In the genomic region with DNA sequence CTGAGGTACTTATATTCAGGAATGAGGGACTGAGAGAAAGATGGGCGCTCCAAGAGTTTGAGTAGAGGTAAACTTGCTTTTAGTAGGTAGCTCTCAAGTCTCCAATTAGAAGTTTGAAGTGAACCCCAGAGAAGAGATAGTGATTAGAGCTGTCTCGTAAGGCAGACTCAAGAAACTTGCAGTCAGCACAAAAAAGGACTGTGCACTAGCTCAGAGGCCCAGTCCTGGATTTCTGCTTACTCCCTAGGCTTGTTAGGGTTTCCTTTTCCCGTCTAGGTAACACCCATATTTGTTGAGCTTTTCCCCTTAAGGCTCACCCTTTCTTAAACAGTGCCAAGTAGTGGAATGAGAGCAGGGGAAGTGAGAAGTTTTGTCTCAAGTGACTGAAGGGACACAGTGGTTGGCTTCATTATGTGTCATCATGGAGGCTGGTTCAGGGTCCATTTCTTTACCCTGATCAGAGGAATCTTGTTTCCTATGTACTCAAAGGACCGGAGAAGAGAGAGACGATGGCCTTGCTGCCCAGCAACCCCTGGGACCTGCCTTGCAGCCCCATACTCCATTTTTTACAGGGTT, we compare ENCODE assay signal across 25 mouse cellular contexts. TPM values are rescaled to one million over a fixed set of nuclear protein-coding genes. Genes with fewer than 3 reads are reported as not detected.
DNase-seq lines count a peak whose midpoint lies in the region; ATAC-seq and TF ChIP-seq lines count a peak whose summit lies in the region.
"Had no signal": no experiment of that assay in that cellular context is flagged by ENCODE, and none has a peak within 500 bp of the region (broad histone marks: within the 10 kb centered on the region; RNA-seq: fewer than 3 reads in every experiment).

No protein-coding gene starts in this region.

- TF ChIP-seq EP300 in stomach, postnatal 0 days (optimal IDR thresholded peaks at IDR 0.05), result no peak

- 0 out of 2 replicates have a peak overlapping the region, but pooled peaks have one; percentile 32 for H3K27ac ChIP-seq in gastrocnemius, adult 2 months
- H3K27ac ChIP-seq in bone marrow macrophage, adult 2 months (ENCODE audit: insufficient read depth, low read depth, low read length), result peak overlapping the region; percentile 16; the same call in 1 of the 2 replicates
- peak overlapping the region; percentile 35; the same call in 1 of the 2 replicates for H3K27ac ChIP-seq in limb, embryonic 12.5 days
- 0 out of 2 replicates have a peak overlapping the region, but pooled peaks have one; percentile 2 for H3K27ac ChIP-seq in stomach, postnatal 0 days (replicated peaks)
- H3K27ac ChIP-seq: embryonic facial prominence, embryonic 12.5 days; forebrain, embryonic 10.5 days; forebrain, embryonic 15.5 days; layer of hippocampus, adult 2 months; liver, embryonic 15.5 days; neural tube, embryonic 12.5 days had no signal

- no peak overlapping the region for H3K4me3 ChIP-seq in gastrocnemius, adult 2 months
- H3K4me3 ChIP-seq in bone marrow macrophage, adult 2 months (ENCODE audit: insufficient read depth, low read length), result no peak overlapping the region
- H3K4me3 ChIP-seq in limb, embryonic 12.5 days (replicated peaks), result no peak overlapping the region
- no peak overlapping the region for H3K4me3 ChIP-seq in stomach, postnatal 0 days (ENCODE audit: low read depth, low read length)
- H3K4me3 ChIP-seq: embryonic facial prominence, embryonic 12.5 days; forebrain, embryonic 10.5 days; forebrain, embryonic 15.5 days; layer of hippocampus, adult 2 months; liver, embryonic 15.5 days; myocyte; neural tube, embryonic 12.5 days had no signal

- TF ChIP-seq CTCF in gastrocnemius, adult 2 months (IDR thresholded peaks at IDR 0.05), result no peak
- no peak for TF ChIP-seq CTCF in bone marrow macrophage, adult 2 months (IDR thresholded peaks at IDR 0.05; ENCODE audit: low read depth, low read length)
- TF ChIP-seq CTCF in stomach, postnatal 0 days (IDR thresholded peaks at IDR 0.05; ENCODE audit: low read depth), result no peak

- TF ChIP-seq POLR2A in bone marrow macrophage, adult 2 months (IDR thresholded peaks at IDR 0.05; ENCODE audit: borderline replicate concordance, low read depth, low read length), result no peak

- no peak for ATAC-seq in limb, embryonic 12.5 days (ENCODE audit: insufficient number of reproducible peaks, insufficient read depth, low FRiP score, low TSS enrichment, low read depth)
- no peak for ATAC-seq in stomach, postnatal 0 days (ENCODE audit: low FRiP score, low TSS enrichment)
- ATAC-seq: forebrain, embryonic 15.5 days; hindbrain, embryonic 16.5 days; intestine, postnatal 0 days had no signal

- DNase-seq in gastrocnemius, adult 2 months, result no peak
- no peak for DNase-seq in gastrocnemius, adult 8-10 months (ENCODE audit: low spot score in 2 of 2)
- DNase-seq in stomach, postnatal 0 days (ENCODE audit: low spot score), result no peak
- no peak for DNase-seq in adrenal gland, adult 18-20 months (ENCODE audit: low spot score in 2 of 2)
- DNase-seq in kidney, adult 8-10 months, result no peak
- DNase-seq: adrenal gland, postnatal 25 days; cerebellum, adult 9-10 months; cerebellum, postnatal 36 days; kidney, postnatal 25 days; liver; lung, embryonic 14.5 days; lung, postnatal 14 days; thymus, postnatal 14 days had no signal

- H3K27me3 ChIP-seq in limb, embryonic 12.5 days, result no peaks in the 10 kb centered on the region
- H3K27me3 ChIP-seq in stomach, postnatal 0 days (ENCODE audit: control insufficient read depth, insufficient read depth, low read length), result no peaks in the 10 kb centered on the region
- H3K27me3 ChIP-seq: embryonic facial prominence, embryonic 12.5 days; forebrain, embryonic 15.5 days; liver, embryonic 15.5 days; neural tube, embryonic 12.5 days had no signal

- H3K9me3 ChIP-seq in limb, embryonic 12.5 days, result no peaks in the 10 kb centered on the region
- H3K9me3 ChIP-seq in stomach, postnatal 0 days (ENCODE audit: control insufficient read depth, low read length), result no peaks in the 10 kb centered on the region
- H3K9me3 ChIP-seq: embryonic facial prominence, embryonic 12.5 days; forebrain, embryonic 15.5 days; liver, embryonic 15.5 days; neural tube, embryonic 12.5 days had no signal

- H3K9ac ChIP-seq in limb, embryonic 12.5 days (replicated peaks), result no peak overlapping the region
- H3K9ac ChIP-seq in stomach, postnatal 0 days (ENCODE audit: low read length), result no peak overlapping the region
- H3K9ac ChIP-seq: embryonic facial prominence, embryonic 12.5 days; forebrain, embryonic 15.5 days; liver, embryonic 15.5 days; lung, embryonic 14.5 days; neural tube, embryonic 12.5 days had no signal

- no peak overlapping the region for H3K4me2 ChIP-seq in limb, embryonic 12.5 days
- H3K4me2 ChIP-seq in stomach, postnatal 0 days (replicated peaks; ENCODE audit: low read depth), result no peak overlapping the region
- H3K4me2 ChIP-seq: embryonic facial prominence, embryonic 12.5 days; forebrain, embryonic 15.5 days; liver, embryonic 15.5 days; lung, embryonic 14.5 days; midbrain, embryonic 11.5 days; neural tube, embryonic 12.5 days had no signal

- intact Hi-C loops in gastrocnemius, adult 2 months (cut with DNase I), result no loop called here

- H3K36me3 ChIP-seq in limb, embryonic 12.5 days, result peaks cover 6% of the 10 kb centered on the region; the same call in 1 of the 2 replicates
- H3K36me3 ChIP-seq in stomach, postnatal 0 days (ENCODE audit: control insufficient read depth, insufficient read depth, low read length), result no peaks in the 10 kb centered on the region
- H3K36me3 ChIP-seq: forebrain, embryonic 15.5 days; neural tube, embryonic 12.5 days had no signal

- 53% methylated on average over 5 of the region's 5 CpGs for WGBS in limb, embryonic 12.5 days
- WGBS in stomach, postnatal 0 days, result 82% methylated on average over 5 of the region's 5 CpGs

- H3K4me1 ChIP-seq in bone marrow macrophage, adult 2 months (ENCODE audit: control insufficient read depth, insufficient read depth, low read length), result peaks cover 24% of the 10 kb centered on the region
- H3K4me1 ChIP-seq in limb, embryonic 12.5 days (replicated peaks), result peaks cover 26% of the 10 kb centered on the region
- H3K4me1 ChIP-seq in stomach, postnatal 0 days (replicated peaks; ENCODE audit: control insufficient read depth, insufficient read depth), result no peaks in the 10 kb centered on the region
- H3K4me1 ChIP-seq: forebrain, embryonic 15.5 days had no signal

RNA-seq across cellular contexts. Expression of gene Tbl1xr1, which starts 49.9 kb away (rescaled TPM):
- 10 to 100 TPM; 53.6 to 66.5 TPM for total RNA-seq in gastrocnemius, adult 2 months (2021)
- total RNA-seq in gastrocnemius, adult 8-10 months (2022), result 10 to 100 TPM; 52.3 to 65.0 (median 60.7) TPM
- polyA plus RNA-seq in bone marrow macrophage, adult 2 months (2012; ENCODE audit: insufficient read depth, insufficient read length, missing spikeins), result 55.5 and 58.6 TPM in 2 replicates
- polyA plus RNA-seq in limb, embryonic 12.5 days (2016; fragmentation: Nextera tagmentation; extraction: Ambion mirVana), result 35.6 and 38.0 TPM in 2 replicates
- 7.5 and 9.6 TPM in 2 replicates for polyA plus RNA-seq in stomach, postnatal 0 days (2015; fragmentation: Nextera tagmentation; extraction: Ambion mirVana)
- 10 to 100 TPM; 36.1 to 66.0 TPM for total RNA-seq in adrenal gland, adult 18-20 months (2021)
